Mouse (Mus musculus): ENCODE results near the gene Pkig.
"Not testable (repeated sequence)": the region's sequence is repeated elsewhere in the genome, so short reads cannot be mapped to it uniquely, and the experiment has no call there.

Gene Pkig

GRCm38 (mm10) chr2:163657975-163658886 is at the start of gene Pkig:
TSS of gene Pkig (plus strand) at chr2:163658386.
- peak; percentile 60 to 64 for DNase-seq (ENCODE audit: low read depth in 2 of 2, low spot score in 2 of 2)

DNA sequence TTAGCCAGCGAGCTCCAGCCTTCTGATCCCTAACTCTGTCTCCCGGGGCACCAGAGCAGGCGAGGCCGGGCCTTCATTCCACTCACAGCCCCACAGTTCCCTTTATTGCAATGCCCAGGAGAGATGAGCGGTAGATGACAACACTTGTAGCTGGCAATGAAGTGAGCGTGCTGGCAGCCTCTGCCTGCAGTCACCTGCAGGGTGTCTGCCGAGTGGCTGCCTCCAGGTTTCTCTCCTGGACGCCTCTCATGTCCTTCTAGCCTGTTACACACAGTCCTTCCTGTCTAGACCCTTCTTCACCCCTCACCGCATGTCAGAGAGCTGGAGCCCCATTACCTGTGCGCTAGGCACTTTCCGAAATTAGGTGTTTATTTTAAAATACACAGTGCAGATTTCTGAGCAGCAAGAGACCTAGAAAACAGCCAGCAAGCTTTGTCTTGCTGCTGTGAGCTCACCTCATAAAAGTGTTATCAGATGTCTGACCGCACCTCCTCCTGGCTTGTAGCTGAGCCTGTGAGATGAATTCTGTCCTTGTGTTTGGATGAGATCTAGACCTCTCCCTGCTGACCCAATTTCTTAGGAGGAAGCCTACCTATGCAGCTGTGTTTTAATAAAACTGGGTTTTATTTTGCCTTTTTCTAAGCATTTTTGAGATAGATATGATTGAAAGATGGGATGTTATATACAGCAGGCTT is 48.8 kb upstream of the Pkig start:
- DNase-seq (ENCODE audit: low read depth in 2 of 2, low spot score in 2 of 2): no peak

DNA sequence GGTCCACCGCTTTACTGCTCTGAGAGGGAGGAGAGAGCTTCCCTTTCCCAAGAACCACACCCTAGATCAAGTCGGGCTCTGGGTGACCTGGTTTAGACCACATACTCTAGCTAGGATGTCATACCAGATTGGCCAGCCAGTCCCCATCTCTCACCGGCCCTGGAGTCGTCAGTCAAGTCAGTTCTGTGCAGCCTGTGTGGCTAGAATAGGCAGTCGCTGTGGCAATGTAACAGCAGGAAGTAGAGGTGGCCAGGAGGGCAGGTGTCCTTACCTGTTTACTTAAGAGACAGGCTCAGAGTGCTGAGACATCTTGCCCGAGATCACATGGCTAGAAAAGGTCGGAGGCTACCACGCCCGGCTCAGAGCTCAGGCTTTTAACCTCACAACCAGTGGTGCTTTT is 47.0 kb upstream of the Pkig start:
- DNase-seq (ENCODE audit: low read depth in 2 of 2, low spot score in 2 of 2): no peak

GRCm38 (mm10) chr2:163613206-163613605 is 45.0 kb upstream of the Pkig start:
- DNase-seq (ENCODE audit: low read depth in 2 of 2, low spot score in 2 of 2): no peak

DNA sequence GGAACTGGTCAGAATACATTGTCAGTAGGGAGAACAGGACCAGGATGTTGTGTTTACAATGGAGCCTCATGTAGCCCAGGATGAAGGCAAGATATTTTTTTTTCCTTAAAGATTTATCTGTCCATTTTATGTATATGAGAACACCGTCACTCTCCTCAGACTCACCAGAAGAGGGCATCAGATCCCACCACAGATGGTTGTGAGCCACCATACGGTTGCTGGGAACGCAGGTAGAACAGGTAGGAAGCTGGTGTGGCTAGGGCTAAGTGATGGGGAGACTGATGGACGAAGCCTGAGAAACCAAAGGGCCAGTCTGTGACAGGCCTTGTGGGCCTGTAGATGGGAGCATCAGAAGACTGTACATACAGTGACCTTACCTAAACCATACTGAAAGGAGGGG is 44.2 kb upstream of the Pkig start:
- no peak for DNase-seq (ENCODE audit: low read depth in 2 of 2, low spot score in 2 of 2)

GRCm38 (mm10) chr2:163615401-163615800 is 42.8 kb upstream of the Pkig start:
- DNase-seq (ENCODE audit: low read depth in 2 of 2, low spot score in 2 of 2): no peak

- no peak for DNase-seq (ENCODE audit: low read depth in 2 of 2, low spot score in 2 of 2)
These were observed 42.1 kb upstream of the Pkig start for GRCm38 (mm10) chr2:163615906-163616651.

- no peak for DNase-seq (ENCODE audit: low read depth in 2 of 2, low spot score in 2 of 2)
These were observed 41.4 kb upstream of the Pkig start for GRCm38 (mm10) chr2:163616652-163617227.

DNA sequence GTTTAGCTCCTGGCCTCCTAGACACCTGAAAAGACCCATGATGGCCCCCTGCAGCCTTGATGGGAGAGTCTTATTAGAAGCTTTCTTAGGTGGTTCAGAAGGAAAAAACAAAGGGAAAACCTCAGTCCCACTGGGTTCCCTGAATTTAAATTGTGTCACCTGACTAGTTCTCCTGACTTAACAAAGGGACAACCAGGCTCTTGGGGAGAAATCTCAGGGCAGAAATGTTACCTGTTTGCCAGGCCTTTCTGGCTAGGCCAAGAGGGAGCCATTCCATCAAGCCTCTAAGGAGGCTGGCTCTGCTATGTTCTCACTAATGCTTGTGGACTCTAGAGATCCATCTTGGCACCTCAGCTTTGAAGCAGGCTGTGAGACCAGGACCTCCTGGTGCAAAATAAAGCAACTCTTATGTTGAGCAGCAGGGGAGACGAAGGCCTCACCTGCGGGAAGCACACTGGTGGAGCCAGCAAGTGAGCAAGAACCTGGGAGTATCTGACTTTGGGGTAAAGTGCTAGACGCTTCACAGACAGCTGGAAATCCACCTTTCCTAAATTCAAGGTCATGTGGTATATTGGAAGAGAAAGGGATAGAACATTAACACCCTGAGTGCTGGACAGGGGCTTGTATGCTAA is 40.8 kb upstream of the Pkig start:
- no peak for DNase-seq (ENCODE audit: low read depth in 2 of 2, low spot score in 2 of 2)

DNA sequence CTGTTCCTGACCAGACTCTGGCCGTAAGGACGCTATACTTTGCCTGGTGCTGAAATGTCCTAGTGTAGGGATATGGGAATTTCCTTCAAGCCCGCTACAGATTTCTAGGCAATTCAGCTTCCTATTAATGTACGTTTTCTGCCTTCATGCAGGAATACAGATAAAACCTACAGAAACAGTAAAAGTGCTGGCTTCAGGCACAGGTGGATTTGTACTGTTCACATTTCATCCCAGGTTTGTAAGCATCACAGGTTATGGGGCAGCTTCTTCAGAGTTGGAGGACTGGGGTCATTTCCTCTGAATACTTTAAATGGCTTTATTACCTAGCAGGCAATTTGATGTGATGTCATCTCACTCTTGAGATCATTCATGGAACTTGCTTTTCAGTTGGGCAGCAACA is 40.3 kb upstream of the Pkig start:
- DNase-seq (ENCODE audit: low read depth in 2 of 2, low spot score in 2 of 2): no peak

GRCm38 (mm10) chr2:163620451-163620850 is 37.7 kb upstream of the Pkig start:
- no peak for DNase-seq (ENCODE audit: low read depth in 2 of 2, low spot score in 2 of 2)

DNA sequence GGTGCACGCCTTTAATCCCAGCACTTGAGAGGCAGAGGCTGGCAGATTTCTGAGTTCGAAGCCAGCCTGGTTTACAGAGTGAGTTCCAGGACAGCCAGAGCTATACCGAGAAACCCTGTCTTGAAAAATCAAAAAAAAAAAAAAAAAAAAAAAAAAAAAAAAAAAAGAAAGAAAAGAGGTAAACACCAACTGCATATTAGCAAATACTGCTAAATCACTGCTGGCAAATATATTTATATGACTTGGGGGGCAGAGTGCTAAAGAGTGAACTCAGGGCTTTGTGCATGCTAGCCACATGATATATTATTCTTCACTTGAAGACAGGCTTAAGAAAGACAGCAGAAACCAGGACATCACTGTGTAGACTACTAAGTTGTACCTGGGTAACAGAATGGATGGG is 36.8 kb upstream of the Pkig start:
- not testable (repeated sequence) for DNase-seq (ENCODE audit: low read depth in 2 of 2, low spot score in 2 of 2)

- no peak for DNase-seq (ENCODE audit: low read depth in 2 of 2, low spot score in 2 of 2)
These were observed 27.0 kb upstream of the Pkig start for GRCm38 (mm10) chr2:163631223-163631622.

DNA sequence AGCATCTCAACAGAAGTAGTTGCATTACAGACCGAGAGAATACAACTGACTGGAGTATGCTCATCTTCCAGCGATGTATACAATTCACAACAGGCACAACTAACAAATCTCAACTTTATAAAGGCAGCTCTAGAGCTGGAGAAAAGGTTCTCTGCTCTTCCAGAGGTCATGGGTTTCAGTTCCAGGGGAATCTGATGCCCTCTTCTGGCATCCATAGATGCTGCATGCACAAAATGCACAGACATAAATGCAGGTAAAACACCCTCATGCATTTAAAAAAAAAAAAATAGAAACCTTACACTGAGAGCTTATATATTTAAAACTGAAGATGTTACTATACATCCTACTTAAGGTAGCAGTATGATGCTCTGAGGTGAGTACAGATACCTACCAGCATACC is 26.5 kb upstream of the Pkig start:
- DNase-seq (ENCODE audit: low read depth in 2 of 2, low spot score in 2 of 2): no peak

- no peak for DNase-seq (ENCODE audit: low read depth in 2 of 2, low spot score in 2 of 2)
These were observed 24.0 kb upstream of the Pkig start for GRCm38 (mm10) chr2:163634211-163634610.

DNA sequence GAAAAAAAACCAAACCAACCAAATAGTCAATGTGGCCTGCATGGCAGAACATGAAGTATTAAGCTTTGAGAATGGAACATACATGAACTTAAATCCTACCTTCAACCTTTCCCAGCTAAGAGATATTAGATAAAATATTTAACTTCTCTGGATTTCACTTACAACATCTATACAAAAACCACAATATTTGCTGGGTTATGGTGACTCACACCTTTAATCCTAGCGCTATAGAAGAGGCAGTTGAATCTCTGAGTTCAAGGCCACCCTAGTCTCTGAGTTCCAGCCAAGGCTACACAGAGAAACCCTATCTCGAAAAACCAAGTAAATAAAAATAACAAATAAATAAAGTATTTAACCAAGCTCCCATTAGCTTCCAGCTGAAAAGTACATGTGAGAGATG is 22.1 kb upstream of the Pkig start:
- DNase-seq (ENCODE audit: low read depth in 2 of 2, low spot score in 2 of 2): no peak

GRCm38 (mm10) chr2:163637655-163638266 is 20.4 kb upstream of the Pkig start:
- no peak for DNase-seq (ENCODE audit: low read depth in 2 of 2, low spot score in 2 of 2)

GRCm38 (mm10) chr2:163640493-163640892 is 17.7 kb upstream of the Pkig start:
- no peak for DNase-seq (ENCODE audit: low read depth in 2 of 2, low spot score in 2 of 2)

- DNase-seq (ENCODE audit: low read depth in 2 of 2, low spot score in 2 of 2): no peak
These were observed 16.5 kb upstream of the Pkig start for GRCm38 (mm10) chr2:163641681-163642080.
